Mouse (Mus musculus) v-Abl transformed pro-B cells (cell line): ENCODE results near the gene Ptbp3.

Experiments used
- in situ Hi-C, 2 experiments: fragments of 400-800 bp; cut with MboI; formaldehyde crosslinking; loops; one replicate each; pipeline ENCODE4 v1.15.1; 2025; ENCODE audit not compliant: unreplicated experiment in 2 of 2

Gene Ptbp3

DNA sequence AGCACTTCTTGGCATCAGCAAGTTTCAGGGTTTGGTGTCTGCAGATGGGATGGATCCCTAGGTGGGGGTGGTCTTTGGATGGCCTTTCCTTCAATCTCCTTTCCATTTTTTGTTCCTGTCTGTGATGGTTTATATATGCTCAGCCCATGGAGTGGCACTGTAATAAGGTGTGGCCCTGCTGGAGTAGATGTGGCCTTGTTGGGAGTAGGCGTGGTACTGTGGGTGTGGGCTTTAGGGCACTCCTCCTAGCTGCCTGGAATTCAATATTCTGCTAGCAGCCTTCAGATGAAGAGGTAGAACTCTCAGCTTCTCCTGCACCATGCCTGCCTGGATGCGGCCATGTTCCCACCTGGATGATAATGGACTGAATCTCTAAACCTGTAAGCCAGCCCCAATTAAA lies 39.6 kb downstream of the Ptbp3 start:
- in situ Hi-C loops: no loop called here

DNA sequence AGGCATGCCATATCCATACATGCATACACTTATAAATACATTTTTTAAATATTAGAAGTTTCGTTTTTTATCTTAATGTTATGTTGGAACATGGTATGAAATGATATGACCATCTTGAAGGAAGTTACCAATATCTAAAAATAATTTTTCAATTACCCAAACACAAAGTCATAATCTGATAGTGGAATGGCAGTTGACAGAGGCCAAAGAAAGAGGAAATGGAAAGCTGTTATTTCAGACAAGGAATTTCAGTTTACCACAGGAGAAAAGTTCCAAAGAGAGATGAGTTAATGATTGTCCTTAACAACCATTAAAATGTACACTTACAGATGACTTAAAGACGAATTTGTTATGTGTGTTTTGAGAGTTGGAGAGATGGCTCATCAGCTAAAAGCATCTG lies 41.4 kb downstream of the Ptbp3 start:
- in situ Hi-C loops: no loop called here

DNA sequence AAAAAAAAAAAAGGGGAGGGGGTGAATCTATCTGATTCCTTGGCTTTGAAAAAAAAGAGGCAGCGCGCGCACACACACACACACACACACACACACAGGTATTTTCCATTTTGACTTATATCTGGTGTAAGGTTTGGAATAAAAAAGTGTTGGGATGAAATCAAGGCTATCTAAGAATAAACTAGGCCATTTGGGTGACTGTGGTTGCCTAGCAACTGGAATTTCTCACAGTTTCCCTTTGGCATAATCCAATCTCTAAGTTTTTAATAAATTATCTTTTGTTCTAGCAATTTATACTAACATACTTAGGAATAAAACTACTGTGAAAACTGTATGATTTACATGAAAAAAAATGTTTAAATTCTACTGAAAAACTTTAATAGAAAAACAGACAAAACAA lies 42.5 kb downstream of the Ptbp3 start:
- in situ Hi-C loops: no loop called here

DNA sequence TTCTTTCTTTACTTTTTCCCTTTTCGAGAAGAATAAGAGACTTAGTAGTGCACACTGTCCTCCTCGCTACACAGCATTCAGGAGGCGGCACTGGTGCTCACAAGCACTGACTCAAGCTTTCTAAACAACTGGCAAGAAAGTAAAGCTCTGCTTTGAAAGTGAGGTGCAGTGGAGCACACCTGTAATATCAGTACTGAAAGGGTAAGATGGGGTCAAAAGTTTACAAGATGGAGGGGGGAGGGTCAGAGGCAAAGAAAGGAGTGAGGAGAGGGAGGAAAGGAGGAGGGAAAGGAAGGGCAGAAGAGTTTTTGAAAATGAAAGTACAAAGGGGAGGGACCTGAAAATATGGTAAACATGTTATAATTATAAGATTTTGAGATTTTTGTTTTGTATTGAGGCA lies 43.7 kb downstream of the Ptbp3 start:
- in situ Hi-C loops: no loop called here

DNA sequence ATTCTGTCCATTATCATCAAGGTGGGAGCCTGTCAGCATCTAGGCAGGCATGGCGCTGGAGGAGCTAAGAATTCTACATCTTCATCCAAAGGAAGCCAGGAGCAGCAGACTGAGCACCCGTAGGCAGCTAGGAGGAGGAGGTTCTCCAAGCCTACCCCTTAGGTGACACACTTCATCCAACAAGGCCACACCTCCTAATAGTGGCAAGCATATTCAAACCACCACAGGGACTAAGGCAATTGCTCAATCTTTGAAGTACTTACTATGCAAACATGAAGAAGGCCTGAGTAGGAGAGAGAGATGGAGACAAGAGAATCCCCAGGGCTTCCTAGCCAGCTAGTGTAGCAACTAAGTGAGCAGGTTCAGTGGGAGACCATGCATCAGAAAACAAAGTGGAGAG lies 58.1 kb downstream of the Ptbp3 start:
- in situ Hi-C loops: no loop called here

DNA sequence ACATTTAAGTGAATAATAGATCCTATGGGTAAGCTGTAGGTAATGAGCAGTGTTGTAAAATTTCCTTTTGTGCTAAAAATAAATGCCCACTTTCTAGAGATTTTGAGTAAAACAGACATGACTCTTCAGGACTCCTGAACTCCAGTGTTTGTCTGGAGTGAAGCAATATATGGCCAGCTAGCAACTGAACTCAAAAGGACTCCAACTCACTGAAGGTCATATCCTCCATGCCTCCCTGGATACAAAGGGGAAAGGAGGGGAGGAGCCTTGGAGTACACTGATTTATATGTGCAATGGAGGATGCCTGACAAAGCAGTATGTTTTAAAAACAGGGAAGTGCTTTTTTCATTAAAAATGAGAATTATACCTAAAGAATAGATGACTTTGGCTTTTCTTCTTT lies 77.9 kb downstream of the Ptbp3 start:
- in situ Hi-C loops: no loop called here

DNA sequence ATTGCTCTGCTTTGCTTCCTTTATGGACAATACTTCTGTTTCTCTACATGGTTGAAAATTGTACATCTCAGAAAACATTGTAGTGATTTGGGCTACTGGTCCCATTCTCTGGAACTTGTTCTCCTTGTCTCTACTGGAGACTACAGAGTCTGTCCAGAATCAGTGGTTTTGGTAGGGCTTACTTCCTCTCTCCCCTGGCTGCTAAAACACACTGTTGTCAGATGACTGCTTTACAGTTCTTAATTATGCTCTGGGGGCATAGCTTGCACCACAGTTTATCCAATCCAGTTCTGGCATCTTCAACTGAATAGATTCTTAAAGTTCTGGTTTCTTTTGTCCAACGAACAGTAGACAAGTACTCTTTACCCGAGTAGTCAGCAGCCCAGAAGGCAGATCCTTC lies 83.7 kb downstream of the Ptbp3 start:
- in situ Hi-C loops: no loop called here

DNA sequence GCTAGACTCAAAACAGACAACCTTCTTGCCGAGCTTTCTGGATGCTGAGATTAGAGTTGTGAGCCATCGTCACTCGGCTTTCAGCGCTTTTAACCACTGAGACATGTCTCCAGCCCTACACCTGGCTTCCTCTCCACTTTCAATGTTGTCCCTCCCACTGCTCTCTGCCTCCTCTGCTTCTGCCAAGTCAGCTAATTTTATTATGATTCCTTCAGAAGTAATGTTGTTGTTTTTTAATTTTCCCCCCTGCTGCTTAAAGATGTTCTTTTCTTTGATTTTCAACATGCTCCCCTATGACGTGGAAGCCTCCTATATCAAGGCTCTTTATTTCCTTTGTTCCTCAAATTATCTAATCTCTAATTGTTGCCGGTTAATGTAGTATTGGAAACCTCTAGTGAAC lies 84.5 kb downstream of the Ptbp3 start:
- in situ Hi-C loops: no loop called here

DNA sequence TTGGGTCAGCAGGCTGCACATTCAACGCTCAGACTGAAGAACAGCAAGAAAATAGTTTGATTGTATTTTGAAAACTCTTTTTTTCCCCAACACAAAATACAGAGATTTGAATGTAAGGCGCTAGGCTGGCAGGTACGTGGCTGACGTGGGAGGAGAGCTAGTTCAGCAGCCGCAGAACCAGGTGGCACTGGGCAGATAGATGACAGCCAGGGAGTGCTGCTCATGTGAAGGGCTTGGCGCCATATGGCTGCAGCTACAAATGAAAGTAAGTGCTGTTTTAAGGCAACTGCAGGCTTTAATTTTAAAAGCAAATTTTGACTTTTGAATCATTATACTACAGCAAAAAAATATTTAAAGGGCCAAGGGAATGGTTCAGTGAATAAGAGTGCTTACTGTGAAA lies 86.7 kb downstream of the Ptbp3 start:
- in situ Hi-C loops: no loop called here

DNA sequence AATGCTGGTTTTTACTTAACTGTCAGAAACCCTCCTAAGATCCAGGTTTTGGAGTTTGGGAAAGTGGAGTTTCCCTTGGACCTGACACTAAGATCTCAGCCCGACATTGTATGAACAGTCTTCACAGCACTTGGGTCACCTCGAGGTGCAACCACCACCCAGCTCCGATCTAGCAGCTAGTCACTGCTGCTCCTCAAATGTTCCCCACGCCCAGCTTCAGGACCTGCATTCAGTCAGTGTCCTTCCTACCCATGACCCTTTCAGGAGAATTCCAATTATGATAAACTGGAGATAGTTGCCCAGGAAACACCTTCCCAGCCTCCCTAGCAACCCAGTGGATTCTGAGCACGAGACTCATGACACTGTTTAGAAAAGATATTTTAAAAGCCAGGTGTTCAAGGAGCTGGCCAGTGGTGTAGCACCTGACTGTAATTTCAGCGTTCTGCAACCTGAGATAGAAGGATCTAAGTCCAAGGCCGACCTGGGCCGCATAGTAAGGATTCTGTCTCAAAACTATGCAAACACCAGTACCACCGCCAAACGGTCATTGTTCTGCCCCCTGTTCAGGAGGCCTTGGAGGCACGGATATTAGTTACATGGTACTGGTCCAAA lies 87.9 kb downstream of the Ptbp3 start:
- in situ Hi-C loops: no loop called here

DNA sequence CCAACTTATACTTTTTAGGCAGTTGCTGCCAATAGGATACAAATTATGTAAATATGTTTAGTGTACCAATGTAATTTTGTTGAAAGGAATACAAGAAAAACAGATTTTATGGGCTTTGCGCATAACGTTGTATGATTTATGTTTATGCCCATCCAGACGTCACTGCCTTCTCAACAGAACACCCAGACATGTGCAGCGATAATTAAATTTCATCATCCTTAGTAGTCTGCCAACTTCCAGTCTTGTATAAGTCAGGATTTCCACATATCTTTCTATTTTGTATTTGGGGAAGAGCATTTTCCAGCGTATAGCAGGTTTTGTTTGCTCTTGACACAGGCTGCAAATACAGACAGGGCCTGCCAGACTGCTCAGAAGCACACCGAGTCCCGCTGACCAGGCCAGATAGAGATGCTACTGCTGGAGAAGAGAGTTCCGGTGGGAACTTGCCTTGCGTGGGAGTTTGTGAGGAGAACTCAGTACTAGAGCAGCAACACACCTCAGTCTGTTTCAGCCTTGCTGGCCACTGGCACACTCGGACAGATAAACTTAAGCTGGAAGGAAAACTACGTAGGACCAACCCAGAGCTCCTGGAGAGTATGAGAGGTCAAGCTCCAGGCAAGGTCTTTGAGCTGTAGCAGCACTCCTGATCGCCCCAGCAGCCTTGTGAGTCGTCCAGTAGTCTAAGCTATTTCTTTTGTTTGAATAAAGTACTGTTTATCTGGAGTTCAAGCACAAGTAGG lies 89.8 kb downstream of the Ptbp3 start:
- in situ Hi-C loops: no loop called here

DNA sequence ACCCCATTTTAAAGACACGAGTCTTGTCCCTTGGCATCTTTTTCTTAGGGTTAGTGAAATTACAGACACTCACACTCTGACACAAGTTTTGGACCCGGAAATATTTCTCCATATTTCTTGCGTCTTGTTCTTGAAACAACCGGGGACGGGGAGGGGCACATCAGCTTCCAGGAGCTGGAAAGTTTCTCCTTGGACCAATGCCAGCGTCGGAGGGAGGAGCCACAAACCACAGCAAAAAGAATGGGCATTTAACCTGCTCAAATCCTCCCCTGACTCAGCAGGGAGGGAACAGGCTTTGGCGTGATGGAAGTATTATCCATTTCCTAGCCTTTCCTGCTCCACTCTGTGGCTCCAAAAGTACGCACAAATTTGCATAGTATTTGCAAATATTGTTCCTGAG lies 91.2 kb downstream of the Ptbp3 start:
- in situ Hi-C loops: no loop called here

DNA sequence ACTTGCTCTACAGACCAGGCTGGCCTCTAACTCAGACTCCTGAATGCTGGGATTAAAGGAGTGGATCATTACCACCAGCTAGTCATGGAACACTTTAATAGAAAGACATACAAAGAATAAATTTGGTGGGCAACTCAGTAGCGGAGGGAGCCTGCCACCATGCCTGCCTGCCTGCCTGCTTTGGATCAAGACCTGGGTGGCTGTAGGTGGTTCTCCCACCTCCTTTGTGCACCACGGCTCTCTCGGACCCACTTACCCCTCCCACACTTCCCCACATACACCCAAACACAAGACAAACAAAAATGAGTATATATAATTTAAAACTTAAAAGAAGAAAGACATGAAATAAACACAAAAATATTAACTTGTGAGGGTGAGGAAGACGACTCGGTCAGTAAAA lies 92.1 kb downstream of the Ptbp3 start:
- in situ Hi-C loops: no loop called here

DNA sequence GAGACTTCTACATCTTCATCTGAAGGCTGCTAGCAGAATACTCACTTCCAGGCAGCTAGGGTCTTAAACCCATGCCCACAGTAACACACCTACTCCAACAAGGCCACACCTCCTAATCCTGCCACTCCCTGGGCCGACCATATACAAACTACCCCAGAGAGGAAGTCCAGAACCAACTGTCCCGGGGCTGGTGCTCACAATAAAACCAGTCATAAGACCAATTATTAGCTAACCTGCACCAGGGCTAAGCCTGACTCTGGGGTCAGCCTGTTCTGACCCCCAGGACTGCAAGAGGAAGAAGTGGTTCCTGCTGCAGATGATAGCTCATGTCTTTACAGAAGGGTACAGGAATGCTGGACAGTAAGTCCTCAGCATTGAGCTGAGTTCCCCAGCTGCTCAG lies 93.7 kb downstream of the Ptbp3 start:
- in situ Hi-C loops: no loop called here

DNA sequence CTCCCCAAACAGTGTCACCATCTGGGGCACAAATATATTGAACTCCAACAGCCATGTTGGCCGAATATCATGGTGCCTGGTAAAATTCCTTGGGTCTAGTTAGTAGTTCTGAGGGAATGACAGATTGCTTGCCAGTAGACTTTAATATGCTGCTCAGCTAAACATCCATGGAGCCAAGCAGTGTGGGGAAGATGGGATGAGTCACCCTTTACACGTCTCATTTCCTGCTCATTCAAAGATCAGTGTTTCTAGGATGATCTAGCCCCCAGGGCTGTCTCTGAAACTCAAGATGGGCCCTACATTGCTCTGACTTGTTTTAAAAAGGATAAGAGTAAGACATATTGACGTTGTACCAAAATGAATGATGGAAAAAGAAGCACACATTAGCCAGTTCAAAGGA lies 95.1 kb downstream of the Ptbp3 start:
- in situ Hi-C loops: no loop called here

DNA sequence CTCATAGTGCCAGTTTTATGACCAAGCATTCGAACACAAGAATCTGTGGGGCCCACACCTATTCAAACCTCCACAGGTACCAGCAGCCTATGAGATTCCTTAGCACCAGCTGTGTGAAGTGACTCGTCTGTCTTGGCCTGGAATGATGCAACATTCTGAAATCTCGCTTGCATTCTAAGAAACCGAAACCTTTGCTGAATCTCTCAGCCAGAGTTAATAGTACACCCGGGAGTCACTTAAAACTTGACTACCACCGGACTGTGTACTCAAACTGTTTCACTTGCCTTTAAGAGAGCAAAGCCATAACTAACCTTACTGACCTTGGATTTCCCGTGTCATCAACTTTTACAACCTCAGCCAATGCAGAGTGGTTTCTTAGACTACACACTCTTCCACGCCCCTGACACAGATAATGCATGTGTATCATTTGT lies 96.6 kb downstream of the Ptbp3 start:
- in situ Hi-C loops: no loop called here

DNA sequence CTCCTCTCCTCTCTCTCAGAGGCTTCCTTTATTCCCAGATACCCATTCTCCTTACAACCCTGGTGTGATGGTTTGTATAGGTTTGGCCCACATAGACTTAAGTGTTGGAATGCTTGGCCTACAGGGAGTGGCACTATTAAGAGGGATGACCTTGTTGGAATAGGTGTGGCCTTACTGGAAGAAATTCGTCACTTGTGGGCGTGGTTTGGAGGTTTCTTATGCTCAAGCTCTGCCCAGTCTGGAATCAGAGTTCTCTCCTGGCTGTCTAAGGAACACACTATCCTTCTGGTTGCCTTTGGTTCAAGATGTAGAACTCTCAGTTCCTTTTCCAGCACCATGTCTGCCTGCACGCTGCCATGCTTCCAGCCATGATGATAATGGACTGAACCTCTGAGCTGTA lies 98.3 kb downstream of the Ptbp3 start:
- in situ Hi-C loops: no loop called here

DNA sequence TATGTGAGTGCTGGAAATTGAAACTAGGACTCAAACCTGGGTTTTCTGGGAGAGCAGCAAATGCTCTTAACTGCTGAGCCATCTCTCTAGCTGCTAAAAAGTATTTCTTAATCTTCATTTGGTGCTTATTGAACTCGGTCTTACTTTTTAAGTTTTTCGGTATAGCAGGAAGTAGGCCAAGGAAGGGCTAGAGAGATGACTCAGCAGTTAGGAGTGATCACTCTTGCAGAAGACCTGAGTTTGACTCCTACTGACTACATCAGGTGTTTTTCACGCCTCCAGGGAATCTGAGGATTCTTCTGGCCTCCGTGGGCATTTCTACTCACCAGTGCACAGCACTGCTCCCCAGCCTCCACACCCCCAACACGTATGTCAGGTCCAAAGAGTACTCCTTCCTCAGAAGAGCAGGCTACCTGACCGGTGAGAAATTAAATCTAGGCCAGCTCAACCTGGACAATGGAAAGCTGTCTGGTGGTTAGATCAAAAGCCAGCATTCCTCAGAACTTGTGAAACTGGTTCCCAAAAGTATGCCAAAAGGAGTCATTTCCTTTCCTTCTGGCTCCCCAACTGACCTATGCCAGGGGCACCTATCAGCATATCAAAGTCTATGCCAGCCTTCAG lies 98.8 kb downstream of the Ptbp3 start:
- in situ Hi-C loops: no loop called here

DNA sequence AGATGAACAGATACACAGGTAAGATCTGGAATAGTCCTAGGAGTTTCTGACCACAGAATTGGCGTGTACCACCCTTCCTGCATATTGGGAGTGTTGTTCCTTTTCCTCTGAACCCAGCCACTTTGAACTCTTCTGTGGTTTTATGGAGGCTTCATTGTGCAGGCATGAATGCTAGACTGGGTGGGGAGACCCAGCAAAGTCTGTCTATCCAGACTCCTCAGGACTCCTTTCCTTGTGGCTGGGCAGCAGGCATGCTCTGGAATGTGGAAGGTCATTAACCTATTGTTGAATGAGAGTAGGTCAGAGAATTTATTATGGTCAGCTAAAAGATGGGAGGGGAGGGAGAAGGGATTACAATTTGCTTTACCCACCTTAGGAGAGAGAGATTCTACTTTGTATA lies 101.9 kb downstream of the Ptbp3 start:
- in situ Hi-C loops: no loop called here

DNA sequence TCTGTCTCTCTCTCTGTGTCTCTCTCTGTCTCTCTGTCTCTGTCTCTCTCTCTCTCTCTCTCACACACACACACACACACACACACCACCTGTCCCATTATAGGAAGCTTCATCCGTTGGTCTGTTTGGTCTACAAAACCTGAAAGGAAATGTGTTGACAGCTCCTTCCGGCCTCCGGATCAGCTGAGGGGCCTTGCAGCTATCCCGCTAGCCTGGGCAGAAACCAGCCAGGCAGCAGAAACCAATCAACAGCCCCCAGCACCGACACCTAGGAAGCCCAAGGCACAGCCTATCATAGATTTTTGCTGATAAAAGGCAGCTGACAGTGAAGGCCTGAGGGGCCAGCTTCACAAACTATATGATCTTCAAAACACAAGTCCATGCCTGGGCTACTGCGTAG lies 103.6 kb downstream of the Ptbp3 start:
- in situ Hi-C loops: no loop called here

DNA sequence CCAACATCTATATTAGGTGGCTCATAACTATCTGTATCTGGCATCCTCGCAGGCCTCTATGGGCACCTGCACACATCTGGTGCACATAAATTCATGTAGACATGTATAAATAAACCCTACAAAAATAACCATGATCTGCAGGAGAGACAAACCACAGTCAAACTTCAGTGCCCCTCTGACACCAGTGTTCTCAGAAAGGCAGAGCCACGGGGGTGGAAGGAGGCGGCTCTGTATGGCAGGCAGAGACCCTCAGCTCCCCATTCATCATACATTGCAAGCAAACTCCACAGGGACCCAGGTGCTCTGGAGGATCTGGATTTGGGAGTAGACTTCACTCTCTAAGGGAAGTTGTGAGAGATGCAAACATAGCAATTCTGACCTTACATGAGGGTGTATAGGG lies 104.2 kb downstream of the Ptbp3 start:
- in situ Hi-C loops: loop anchor here in 1 of 2 experiments (5.0 kb wide), 1 partner anchor 193 kb away; no protein-coding TSS in a partner anchor

DNA sequence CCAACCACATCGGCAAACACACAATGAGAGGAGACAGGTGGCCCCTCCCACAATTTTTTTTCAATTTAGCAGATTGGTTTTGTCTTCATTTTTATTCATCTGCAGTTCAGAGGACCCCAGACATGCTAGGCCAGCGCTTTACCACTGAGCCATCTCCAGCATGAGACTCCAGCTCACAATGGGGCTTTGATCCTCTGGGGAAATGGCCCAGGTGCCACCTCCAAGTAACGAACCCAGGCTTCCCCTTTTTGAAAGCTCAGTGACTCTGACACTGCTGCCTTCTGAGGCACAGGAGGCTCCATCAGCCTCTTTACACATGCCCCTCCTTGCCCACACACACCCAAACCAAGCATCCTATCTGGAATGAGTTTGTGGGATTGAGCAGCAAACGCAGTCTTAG lies 105.1 kb downstream of the Ptbp3 start:
- in situ Hi-C loops: loop anchor here in 1 of 2 experiments (5.0 kb wide), 1 partner anchor 192 kb away; no protein-coding TSS in a partner anchor
